Mouse (Mus musculus): ENCODE data around the gene Ipo9.

- no peak for TF ChIP-seq POLR2A (IDR thresholded peaks at IDR 0.05; ENCODE audit: low read depth, low read length)
- no peak for TF ChIP-seq MYC (IDR thresholded peaks at IDR 0.05; ENCODE audit: low read depth, low read length)
- no peak for TF ChIP-seq KAT2A (IDR thresholded peaks at IDR 0.05; ENCODE audit: insufficient replicate concordance, low read length)
- TF ChIP-seq RAD21 (IDR thresholded peaks at IDR 0.05; ENCODE audit: low read depth, low read length): no peak
Observed at GRCm38 (mm10) chr1:135474861-135475570, 44.7 kb upstream of the Ipo9 start.
